Mouse (Mus musculus) embryonic facial prominence, embryonic 10.5 days (tissue): ENCODE data around the gene Hdlbp. TPM values are rescaled to one million over a fixed set of nuclear protein-coding genes. Genes with fewer than 3 reads are reported as not detected.
A peak's percentile ranks its signal among the peaks of the same experiment; 100 is the strongest.

Experiments used
- DNase-seq: peaks from one replicate; pipeline ENCODE4 v3.0.0-alpha.2; 2017; ENCODE audit warnings: low spot score
- H3K27ac ChIP-seq: fragments of 300-500 bp; sonication (generic); replicated peaks from 2 replicates; pipeline ENCODE4 v1.5.1; 2016; ENCODE audit warnings: mild to moderate bottlenecking
- H3K27me3 ChIP-seq: fragments of 300-500 bp; sonication (generic); replicated peaks from 2 replicates; pipeline ENCODE4 v1.6.1; 2016; ENCODE audit warnings: low read depth, mild to moderate bottlenecking; ENCODE audit not compliant: poor library complexity, severe bottlenecking
- H3K36me3 ChIP-seq: fragments of 300-500 bp; sonication (generic); replicated peaks from 2 replicates; pipeline ENCODE4 v1.6.1; 2016; ENCODE audit warnings: mild to moderate bottlenecking, moderate library complexity
- H3K4me1 ChIP-seq: fragments of 300-500 bp; sonication (generic); 2 replicates; pipeline ENCODE4 v1.6.1; 2016
- H3K4me3 ChIP-seq: fragments of 300-500 bp; sonication (generic); 2 replicates; pipeline ENCODE4 v1.5.1; 2016; ENCODE audit warnings: mild to moderate bottlenecking, moderate library complexity
- H3K9me3 ChIP-seq: fragments of 300-500 bp; sonication (generic); 2 replicates; pipeline ENCODE4 v1.6.1; 2016; ENCODE audit warnings: mild to moderate bottlenecking
- WGBS: fragments of 180-500 bp; shearing (Covaris S2); methylation state at CpG from one replicate; pipeline ENCODE4 v1.1.7; 2016; 5-methylcytosine and 5-hydroxymethylcytosine counted together
- polyA plus RNA-seq: library from polyadenylated mRNA; unstranded; fragments of >200 nt; fragmentation: Nextera tagmentation; extraction: Ambion mirVana; gene quantifications from 2 replicates; pipeline ENCODE4 v1.2.1, GENCODE M21; 2016

Gene Hdlbp
- polyA plus RNA-seq, 1 experiment from 2014 or later, result 126 TPM

- H3K36me3 ChIP-seq, result peaks cover 86% of the 10 kb centered on the region
- no peaks in the 10 kb centered on the region for H3K27me3 ChIP-seq
- H3K4me1 ChIP-seq, result peaks cover 12% of the 10 kb centered on the region
- H3K9me3 ChIP-seq, result no peaks in the 10 kb centered on the region
- DNase-seq, result no peak
- H3K4me3 ChIP-seq, result no peak overlapping the region
- H3K27ac ChIP-seq, result no peak overlapping the region
- WGBS, result 92% methylated on average over 1 of the region's 1 CpGs
These were observed 39.3 kb downstream of the Hdlbp start for GRCm38 (mm10) chr1:93439321-93439720.

GRCm38 (mm10) chr1:93432087-93432486, 46.5 kb downstream of the Hdlbp start:
- Histone ChIP-seq H3K4me3 (no peak overlapping the region), H3K36me3 (peaks cover 97% of the 10 kb centered on the region), H3K9me3 (no peaks in the 10 kb centered on the region), H3K27ac (no peak overlapping the region), H3K4me1 (no peaks in the 10 kb centered on the region), H3K27me3 (no peaks in the 10 kb centered on the region)
- 90% methylated on average over 6 of the region's 6 CpGs for WGBS
- no peak for DNase-seq

GRCm38 (mm10) chr1:93403403-93403802, 75.2 kb downstream of the Hdlbp start:
- Histone ChIP-seq H3K27me3 (peaks cover 27% of the 10 kb centered on the region), H3K36me3 (peaks cover 37% of the 10 kb centered on the region), H3K4me3 (no peak overlapping the region), H3K9me3 (no peaks in the 10 kb centered on the region), H3K27ac (no peak overlapping the region), H3K4me1 (peaks cover 11% of the 10 kb centered on the region)
- no peak for DNase-seq
- WGBS, result 85% methylated on average over 4 of the region's 4 CpGs

- peaks cover 11% of the 10 kb centered on the region for H3K4me1 ChIP-seq
- peaks cover 17% of the 10 kb centered on the region for H3K36me3 ChIP-seq
- H3K27ac ChIP-seq, result 0 out of 2 replicates have a peak overlapping the region, but pooled peaks have one; percentile 26
- H3K27me3 ChIP-seq, result peaks cover 27% of the 10 kb centered on the region
- peak overlapping the region; percentile 53 for H3K4me3 ChIP-seq
- DNase-seq, result peak; percentile 42
- H3K9me3 ChIP-seq, result no peaks in the 10 kb centered on the region
- WGBS, result 21% methylated on average over 38 of the region's 38 CpGs
These were observed 77.2 kb downstream of the Hdlbp start for GRCm38 (mm10) chr1:93401191-93402052.

- Histone ChIP-seq H3K27me3 (no peaks in the 10 kb centered on the region), H3K4me3 (no peak overlapping the region), H3K27ac (no peak overlapping the region), H3K4me1 (no peaks in the 10 kb centered on the region), H3K36me3 (no peaks in the 10 kb centered on the region), H3K9me3 (no peaks in the 10 kb centered on the region)
- 69% methylated on average over 2 of the region's 2 CpGs for WGBS
- DNase-seq, result no peak
These were observed 89.7 kb downstream of the Hdlbp start for GRCm38 (mm10) chr1:93388906-93389305.

GRCm38 (mm10) chr1:93387198-93387597, 91.4 kb downstream of the Hdlbp start:
- Histone ChIP-seq H3K4me1 (no peaks in the 10 kb centered on the region), H3K9me3 (no peaks in the 10 kb centered on the region), H3K36me3 (no peaks in the 10 kb centered on the region), H3K27me3 (no peaks in the 10 kb centered on the region), H3K4me3 (no peak overlapping the region), H3K27ac (no peak overlapping the region)
- WGBS, result 85% methylated on average over 2 of the region's 2 CpGs
- DNase-seq, result no peak

- Histone ChIP-seq H3K27ac (no peak overlapping the region), H3K4me1 (no peaks in the 10 kb centered on the region), H3K9me3 (no peaks in the 10 kb centered on the region), H3K27me3 (0 out of 2 replicates have a peak, but pooled peaks cover 4% of the 10 kb centered on the region), H3K36me3 (no peaks in the 10 kb centered on the region), H3K4me3 (no peak overlapping the region)
- no peak for DNase-seq
- 75% methylated on average over 5 of the region's 5 CpGs for WGBS
These were observed 99.5 kb downstream of the Hdlbp start for GRCm38 (mm10) chr1:93379117-93379516.

- H3K36me3 ChIP-seq, result no peaks in the 10 kb centered on the region
- WGBS, result 76% methylated on average over 5 of the region's 5 CpGs
- no peaks in the 10 kb centered on the region for H3K9me3 ChIP-seq
- no peak for DNase-seq
- no peak overlapping the region for H3K4me3 ChIP-seq
- H3K4me1 ChIP-seq, result no peaks in the 10 kb centered on the region
- H3K27me3 ChIP-seq, result 0 out of 2 replicates have a peak, but pooled peaks cover 4% of the 10 kb centered on the region
- no peak overlapping the region for H3K27ac ChIP-seq
These were observed 101.3 kb downstream of the Hdlbp start for GRCm38 (mm10) chr1:93377307-93377706.

GRCm38 (mm10) chr1:93373665-93374064, 105.0 kb downstream of the Hdlbp start, which contains the start of gene Ano7:
Gene Ano7 (plus strand): TSS chr1:93373930.
- H3K4me1 ChIP-seq, result no peaks in the 10 kb centered on the region

GRCm38 (mm10) chr1:93365641-93366040, 113.0 kb downstream of the Hdlbp start:
- Histone ChIP-seq H3K27me3 (no peaks in the 10 kb centered on the region), H3K9me3 (no peaks in the 10 kb centered on the region), H3K4me1 (no peaks in the 10 kb centered on the region), H3K27ac (no peak overlapping the region), H3K36me3 (peaks cover 78% of the 10 kb centered on the region), H3K4me3 (no peak overlapping the region)
- no peak for DNase-seq
- 91% methylated on average over 6 of the region's 6 CpGs for WGBS

More at GRCm38 (mm10) chr1:93373665-93374064, 105.0 kb downstream of the Hdlbp start, which contains the start of gene Ano7:
- H3K36me3 ChIP-seq, result peaks cover 4% of the 10 kb centered on the region; the same call in 1 of the 2 replicates
- H3K27ac ChIP-seq, result no peak within 1 kb of the TSS; the same call in 1 of the 2 replicates
- 84% methylated on average over 4 of the region's 4 CpGs for WGBS
- no peak within 1 kb of the TSS for H3K4me3 ChIP-seq
- no peak for DNase-seq
- no peaks in the 10 kb centered on the region for H3K9me3 ChIP-seq
- H3K27me3 ChIP-seq, result 0 out of 2 replicates have a peak, but pooled peaks cover 4% of the 10 kb centered on the region

- H3K36me3 ChIP-seq, result peaks cover 98% of the 10 kb centered on the region
- DNase-seq, result no peak
- 84% methylated on average over 4 of the region's 4 CpGs for WGBS
- H3K4me3 ChIP-seq, result no peak overlapping the region
- H3K27me3 ChIP-seq, result no peaks in the 10 kb centered on the region
- no peaks in the 10 kb centered on the region for H3K4me1 ChIP-seq
- no peaks in the 10 kb centered on the region for H3K9me3 ChIP-seq
- no peak overlapping the region for H3K27ac ChIP-seq
These were observed 116.0 kb downstream of the Hdlbp start for GRCm38 (mm10) chr1:93362661-93363060.
